Mouse (Mus musculus): ENCODE data around the gene Camta1. TPM values are rescaled to one million over a fixed set of nuclear protein-coding genes. Genes with fewer than 3 reads are reported as not detected.

Camta1 gene
- polyA plus RNA-seq, 1 experiment from 2014 or later: 140 TPM

GRCm38 (mm10) chr4:151449981-151450380 lies 411.7 kb downstream of the Camta1 start:
- DNase-seq (ENCODE audit: low spot score): no peak
- no peak overlapping the region for H3K27ac ChIP-seq (ENCODE audit: low read depth, low read length)

GRCm38 (mm10) chr4:151448341-151448740 lies 413.3 kb downstream of the Camta1 start:
- no peaks in the 10 kb centered on the region for H3K9me3 ChIP-seq (ENCODE audit: control insufficient read depth, low read length)
- no peak overlapping the region for H3K4me3 ChIP-seq (ENCODE audit: low read depth, low read length)
- 84% methylated on average over 2 of the region's 2 CpGs for WGBS

More at GRCm38 (mm10) chr4:151449981-151450380, 411.7 kb downstream of the Camta1 start:
- 12% methylated on average over 8 of the region's 8 CpGs for WGBS
- H3K9me3 ChIP-seq (ENCODE audit: control insufficient read depth, low read length): no peaks in the 10 kb centered on the region
- no peaks in the 10 kb centered on the region for H3K36me3 ChIP-seq (ENCODE audit: control insufficient read depth, insufficient read depth, low read length)
- peaks cover 3% of the 10 kb centered on the region; the same call in 1 of the 2 replicates for H3K4me1 ChIP-seq (replicated peaks; ENCODE audit: control insufficient read depth, insufficient read depth, low read length)
- no peaks in the 10 kb centered on the region for H3K27me3 ChIP-seq (ENCODE audit: control insufficient read depth, insufficient read depth, low read length)
- no peak for ATAC-seq (replicated peaks; ENCODE audit: low FRiP score)
- H3K9ac ChIP-seq (ENCODE audit: low read length): no peak overlapping the region
- H3K4me3 ChIP-seq (ENCODE audit: low read depth, low read length): no peak overlapping the region
- H3K4me2 ChIP-seq (ENCODE audit: low read depth, low read length, severe bottlenecking): no peak overlapping the region

GRCm38 (mm10) chr4:151444665-151445064 lies 417.0 kb downstream of the Camta1 start:
- Histone ChIP-seq H3K9me3 (ENCODE audit: control insufficient read depth, low read length) (no peaks in the 10 kb centered on the region), H3K27me3 (ENCODE audit: control insufficient read depth, insufficient read depth, low read length) (no peaks in the 10 kb centered on the region), H3K9ac (ENCODE audit: low read length) (no peak overlapping the region), H3K36me3 (ENCODE audit: control insufficient read depth, insufficient read depth, low read length) (no peaks in the 10 kb centered on the region), H3K4me1 (replicated peaks; ENCODE audit: control insufficient read depth, insufficient read depth, low read length) (no peaks in the 10 kb centered on the region), H3K4me3 (ENCODE audit: low read depth, low read length) (no peak overlapping the region), H3K4me2 (ENCODE audit: low read depth, low read length, severe bottlenecking) (no peak overlapping the region), H3K27ac (ENCODE audit: low read depth, low read length) (no peak overlapping the region)
- DNase-seq (ENCODE audit: low spot score) (no peak), ATAC-seq (replicated peaks; ENCODE audit: low FRiP score) (no peak)
- 90% methylated on average over 4 of the region's 4 CpGs for WGBS

More at GRCm38 (mm10) chr4:151448341-151448740, 413.3 kb downstream of the Camta1 start:
- ATAC-seq (replicated peaks; ENCODE audit: low FRiP score) (no peak), DNase-seq (ENCODE audit: low spot score) (no peak)
- H3K27ac ChIP-seq (ENCODE audit: low read depth, low read length): no peak overlapping the region
- no peaks in the 10 kb centered on the region for H3K36me3 ChIP-seq (ENCODE audit: control insufficient read depth, insufficient read depth, low read length)
- no peak overlapping the region for H3K9ac ChIP-seq (ENCODE audit: low read length)
- no peak overlapping the region for H3K4me2 ChIP-seq (ENCODE audit: low read depth, low read length, severe bottlenecking)
- no peaks in the 10 kb centered on the region for H3K27me3 ChIP-seq (ENCODE audit: control insufficient read depth, insufficient read depth, low read length)
- peaks cover 3% of the 10 kb centered on the region; the same call in 1 of the 2 replicates for H3K4me1 ChIP-seq (replicated peaks; ENCODE audit: control insufficient read depth, insufficient read depth, low read length)

GRCm38 (mm10) chr4:151438561-151438960 lies 423.1 kb downstream of the Camta1 start:
- no peak overlapping the region for H3K9ac ChIP-seq (ENCODE audit: low read length)
- DNase-seq (ENCODE audit: low spot score) (no peak), ATAC-seq (replicated peaks; ENCODE audit: low FRiP score) (no peak)
- no peak overlapping the region for H3K4me2 ChIP-seq (ENCODE audit: low read depth, low read length, severe bottlenecking)
- H3K4me1 ChIP-seq (replicated peaks; ENCODE audit: control insufficient read depth, insufficient read depth, low read length): peaks cover 2% of the 10 kb centered on the region; the same call in 1 of the 2 replicates
- 37% methylated on average over 7 of the region's 7 CpGs for WGBS
- H3K27me3 ChIP-seq (ENCODE audit: control insufficient read depth, insufficient read depth, low read length): no peaks in the 10 kb centered on the region
- no peaks in the 10 kb centered on the region for H3K36me3 ChIP-seq (ENCODE audit: control insufficient read depth, insufficient read depth, low read length)
- no peaks in the 10 kb centered on the region for H3K9me3 ChIP-seq (ENCODE audit: control insufficient read depth, low read length)
- no peak overlapping the region for H3K27ac ChIP-seq (ENCODE audit: low read depth, low read length)
- no peak overlapping the region for H3K4me3 ChIP-seq (ENCODE audit: low read depth, low read length)

GRCm38 (mm10) chr4:151437859-151438258 lies 423.8 kb downstream of the Camta1 start:
- no peak overlapping the region for H3K9ac ChIP-seq (ENCODE audit: low read length)
- no peak overlapping the region for H3K4me3 ChIP-seq (ENCODE audit: low read depth, low read length)
- no peaks in the 10 kb centered on the region for H3K27me3 ChIP-seq (ENCODE audit: control insufficient read depth, insufficient read depth, low read length)
- H3K9me3 ChIP-seq (ENCODE audit: control insufficient read depth, low read length): no peaks in the 10 kb centered on the region
- no peak overlapping the region for H3K4me2 ChIP-seq (ENCODE audit: low read depth, low read length, severe bottlenecking)
- WGBS: 80% methylated on average over 11 of the region's 11 CpGs
- no peak overlapping the region for H3K27ac ChIP-seq (ENCODE audit: low read depth, low read length)
- DNase-seq (ENCODE audit: low spot score): no peak
- H3K4me1 ChIP-seq (replicated peaks; ENCODE audit: control insufficient read depth, insufficient read depth, low read length): peaks cover 2% of the 10 kb centered on the region; the same call in 1 of the 2 replicates
- no peak for ATAC-seq (replicated peaks; ENCODE audit: low FRiP score)
- H3K36me3 ChIP-seq (ENCODE audit: control insufficient read depth, insufficient read depth, low read length): no peaks in the 10 kb centered on the region

GRCm38 (mm10) chr4:151425133-151425532 lies 436.5 kb downstream of the Camta1 start:
- no peaks in the 10 kb centered on the region for H3K4me1 ChIP-seq (replicated peaks; ENCODE audit: control insufficient read depth, insufficient read depth, low read length)
- H3K27me3 ChIP-seq (ENCODE audit: control insufficient read depth, insufficient read depth, low read length): no peaks in the 10 kb centered on the region
- no peak overlapping the region for H3K9ac ChIP-seq (ENCODE audit: low read length)
- DNase-seq (ENCODE audit: low spot score) (no peak), ATAC-seq (replicated peaks; ENCODE audit: low FRiP score) (no peak)
- no peak overlapping the region for H3K4me3 ChIP-seq (ENCODE audit: low read depth, low read length)
- peaks cover 2% of the 10 kb centered on the region; the same call in 1 of the 2 replicates for H3K9me3 ChIP-seq (ENCODE audit: control insufficient read depth, low read length)
- no peak overlapping the region for H3K27ac ChIP-seq (ENCODE audit: low read depth, low read length)
- H3K36me3 ChIP-seq (ENCODE audit: control insufficient read depth, insufficient read depth, low read length): no peaks in the 10 kb centered on the region
- 78% methylated on average over 3 of the region's 3 CpGs for WGBS
- no peak overlapping the region for H3K4me2 ChIP-seq (ENCODE audit: low read depth, low read length, severe bottlenecking)

GRCm38 (mm10) chr4:151422922-151423321 lies 438.8 kb downstream of the Camta1 start:
- DNase-seq (ENCODE audit: low spot score) (no peak), ATAC-seq (replicated peaks; ENCODE audit: low FRiP score) (no peak)
- no peaks in the 10 kb centered on the region for H3K27me3 ChIP-seq (ENCODE audit: control insufficient read depth, insufficient read depth, low read length)
- 93% methylated on average over 4 of the region's 4 CpGs for WGBS
- no peak overlapping the region for H3K4me3 ChIP-seq (ENCODE audit: low read depth, low read length)
- H3K4me2 ChIP-seq (ENCODE audit: low read depth, low read length, severe bottlenecking): no peak overlapping the region
- no peaks in the 10 kb centered on the region for H3K36me3 ChIP-seq (ENCODE audit: control insufficient read depth, insufficient read depth, low read length)
- no peak overlapping the region for H3K27ac ChIP-seq (ENCODE audit: low read depth, low read length)
- no peak overlapping the region for H3K9ac ChIP-seq (ENCODE audit: low read length)
- peaks cover 2% of the 10 kb centered on the region; the same call in 1 of the 2 replicates for H3K9me3 ChIP-seq (ENCODE audit: control insufficient read depth, low read length)
- no peaks in the 10 kb centered on the region for H3K4me1 ChIP-seq (replicated peaks; ENCODE audit: control insufficient read depth, insufficient read depth, low read length)

GRCm38 (mm10) chr4:151422361-151422760 lies 439.3 kb downstream of the Camta1 start:
- Histone ChIP-seq H3K9ac (ENCODE audit: low read length) (no peak overlapping the region), H3K4me3 (ENCODE audit: low read depth, low read length) (no peak overlapping the region), H3K4me2 (ENCODE audit: low read depth, low read length, severe bottlenecking) (no peak overlapping the region), H3K4me1 (replicated peaks; ENCODE audit: control insufficient read depth, insufficient read depth, low read length) (no peaks in the 10 kb centered on the region), H3K27me3 (ENCODE audit: control insufficient read depth, insufficient read depth, low read length) (no peaks in the 10 kb centered on the region), H3K36me3 (ENCODE audit: control insufficient read depth, insufficient read depth, low read length) (no peaks in the 10 kb centered on the region), H3K9me3 (ENCODE audit: control insufficient read depth, low read length) (peaks cover 2% of the 10 kb centered on the region; the same call in 1 of the 2 replicates), H3K27ac (ENCODE audit: low read depth, low read length) (no peak overlapping the region)
- DNase-seq (ENCODE audit: low spot score) (no peak), ATAC-seq (replicated peaks; ENCODE audit: low FRiP score) (no peak)
- WGBS: 77% methylated on average over 8 of the region's 8 CpGs

GRCm38 (mm10) chr4:151418344-151418875 lies 443.3 kb downstream of the Camta1 start:
- Histone ChIP-seq H3K27ac (ENCODE audit: low read depth, low read length) (no peak overlapping the region), H3K4me2 (ENCODE audit: low read depth, low read length, severe bottlenecking) (no peak overlapping the region), H3K9ac (ENCODE audit: low read length) (no peak overlapping the region), H3K36me3 (ENCODE audit: control insufficient read depth, insufficient read depth, low read length) (no peaks in the 10 kb centered on the region), H3K4me1 (replicated peaks; ENCODE audit: control insufficient read depth, insufficient read depth, low read length) (no peaks in the 10 kb centered on the region), H3K27me3 (ENCODE audit: control insufficient read depth, insufficient read depth, low read length) (no peaks in the 10 kb centered on the region), H3K4me3 (ENCODE audit: low read depth, low read length) (no peak overlapping the region), H3K9me3 (ENCODE audit: control insufficient read depth, low read length) (no peaks in the 10 kb centered on the region)
- WGBS: 82% methylated on average over 14 of the region's 14 CpGs
- no peak for DNase-seq (ENCODE audit: low spot score)
- ATAC-seq (replicated peaks; ENCODE audit: low FRiP score): no peak

Data from forebrain, embryonic 11.5 days (tissue).